Mouse (Mus musculus) CH12.LX (cell line): ENCODE results near the gene Srp68. TPM values are rescaled to one million over a fixed set of nuclear protein-coding genes. Genes with fewer than 3 reads are reported as not detected.

Source experiments
- DNase-seq: peaks from one replicate; pipeline ENCODE4 v3.0.0-alpha.2; 2013; ENCODE audit errors: extremely low read depth
- H3K27ac ChIP-seq: 2 replicates; pipeline ENCODE4 v1.5.1; 2012; ENCODE audit warnings: low read depth, mild to moderate bottlenecking, control low read depth, moderate library complexity; ENCODE audit not compliant: insufficient read depth
- H3K27me3 ChIP-seq: replicated peaks from 2 replicates; pipeline ENCODE3; 2012; ENCODE audit warnings: inconsistent platforms
- H3K36me3 ChIP-seq, 2 experiments: replicated peaks in 1 of 2; 2 replicates each; pipeline versions ENCODE3 to v1.6.1; 2012; ENCODE audit warnings: inconsistent platforms in 1 of 2, low read length in 1 of 2, mild to moderate bottlenecking in 1 of 2, mixed read lengths in 1 of 2, moderate library complexity in 1 of 2; ENCODE audit not compliant: control insufficient read depth in 1 of 2, insufficient read depth in 1 of 2
- H3K4me1 ChIP-seq, 2 experiments: 2 replicates each; pipeline ENCODE4 v1.6.1; 2012; ENCODE audit warnings: inconsistent platforms in 1 of 2, moderate library complexity in 1 of 2; ENCODE audit not compliant: insufficient read depth in 2 of 2, control insufficient read depth in 1 of 2
- H3K4me2 ChIP-seq: 2 replicates; pipeline ENCODE4 v1.6.1; 2012; ENCODE audit warnings: low read depth, mild to moderate bottlenecking, control low read depth; ENCODE audit not compliant: poor library complexity, insufficient read depth, severe bottlenecking
- H3K4me3 ChIP-seq, 3 experiments: fragments of 150-350 bp in 1 of 3; sonication (generic) in 1 of 3; replicated peaks in 1 of 3; 2 replicates each; pipeline versions ENCODE3 to v1.5.1; 2011 to 2012; ENCODE audit warnings: low read depth in 2 of 3, low read length in 2 of 3, mild to moderate bottlenecking in 2 of 3, moderate library complexity in 2 of 3, control low read depth in 1 of 3, improper control_type of control experiment in 1 of 3, inconsistent platforms in 1 of 3, mixed read lengths in 1 of 3; ENCODE audit not compliant: poor library complexity in 1 of 3
- H3K79me2 ChIP-seq: replicated peaks from 2 replicates; pipeline ENCODE4 v1.6.1; 2012; ENCODE audit warnings: mild to moderate bottlenecking, moderate library complexity; ENCODE audit not compliant: control insufficient read depth, poor library complexity, insufficient read depth, severe bottlenecking; ENCODE audit errors: extremely low read depth
- H3K9ac ChIP-seq: 2 replicates; pipeline ENCODE4 v1.6.1; 2012; ENCODE audit warnings: low read depth, mild to moderate bottlenecking, control low read depth, moderate library complexity; ENCODE audit not compliant: insufficient read depth
- H3K9me3 ChIP-seq: replicated peaks from 2 replicates; pipeline ENCODE3; 2012; ENCODE audit warnings: low read length, inconsistent platforms, mixed read lengths
- JUN ChIP-seq: IDR thresholded peaks from 2 replicates; pipeline ENCODE4 v1.6.1; 2011; ENCODE audit warnings: low read depth, mild to moderate bottlenecking, low read length, improper control_type of control experiment, moderate library complexity; ENCODE audit not compliant: insufficient read depth
- JUND ChIP-seq: conservative IDR thresholded peaks from 2 replicates; pipeline ENCODE4 v1.6.1; 2011; ENCODE audit warnings: low read depth, low read length, improper control_type of control experiment
- MAX ChIP-seq: IDR thresholded peaks from 2 replicates; pipeline ENCODE4 v1.6.1; 2011; ENCODE audit warnings: low read length, improper control_type of control experiment
- MYC ChIP-seq: IDR thresholded peaks from 2 replicates; pipeline ENCODE4 v1.6.1; 2011; ENCODE audit warnings: low read depth, mild to moderate bottlenecking, improper control_type of control experiment, low read length
- NELFE ChIP-seq: IDR thresholded peaks from 2 replicates; pipeline ENCODE4 v1.6.1; 2011; ENCODE audit warnings: low read depth, low read length, improper control_type of control experiment
- NRF1 ChIP-seq: IDR thresholded peaks from 2 replicates; pipeline ENCODE4 v1.6.1; 2014; ENCODE audit warnings: low read depth, mild to moderate bottlenecking, inconsistent platforms, low read length, improper control_type of control experiment, moderate library complexity
- PAX5 ChIP-seq: IDR thresholded peaks from 2 replicates; pipeline ENCODE4 v1.6.1; 2012; ENCODE audit warnings: low read length, inconsistent platforms, mixed read lengths
- POLR2A ChIP-seq: IDR thresholded peaks from 2 replicates; pipeline ENCODE4 v1.6.1; 2011; ENCODE audit warnings: low read depth, mild to moderate bottlenecking, improper control_type of control experiment, low read length
- RAD21 ChIP-seq: IDR thresholded peaks from 2 replicates; pipeline ENCODE4 v1.6.1; 2011; ENCODE audit warnings: low read depth, mild to moderate bottlenecking, low read length, improper control_type of control experiment, moderate library complexity
- SIN3A ChIP-seq: IDR thresholded peaks from 2 replicates; pipeline ENCODE4 v1.6.1; 2012; ENCODE audit warnings: low read length, improper control_type of control experiment, inconsistent platforms
- SMC3 ChIP-seq: IDR thresholded peaks from 2 replicates; pipeline ENCODE4 v1.6.1; 2011; ENCODE audit warnings: low read depth, low read length, improper control_type of control experiment
- TBP ChIP-seq: conservative IDR thresholded peaks from 2 replicates; pipeline ENCODE4 v1.6.1; 2011; ENCODE audit warnings: low read depth, low read length, improper control_type of control experiment
- TCF12 ChIP-seq: IDR thresholded peaks from 2 replicates; pipeline ENCODE4 v1.6.1; 2014; ENCODE audit warnings: low read depth, mild to moderate bottlenecking, inconsistent platforms, low read length, improper control_type of control experiment
- UBTF ChIP-seq: IDR thresholded peaks from 2 replicates; pipeline ENCODE4 v1.6.1; 2012; ENCODE audit warnings: low read depth, mild to moderate bottlenecking, inconsistent platforms, low read length, improper control_type of control experiment, moderate library complexity
- ZC3H11A ChIP-seq: IDR thresholded peaks from 2 replicates; pipeline ENCODE4 v1.6.1; 2012; ENCODE audit warnings: low read depth, mild to moderate bottlenecking, inconsistent platforms, low read length, improper control_type of control experiment
- dilution Hi-C: fragments of 300-500 bp; cut with MboI; formaldehyde crosslinking; loops from 2 replicates; pipeline ENCODE4 v1.14.3; 2020; ENCODE audit warnings: low sequenced_read_pairs; ENCODE audit not compliant: extremely low pct_unique_long_range_greater_than_20kb, extremely low pct_ligation_motif_present
- in situ Hi-C: fragments of 300-500 bp; cut with MboI; formaldehyde crosslinking; loops from 3 replicates; pipeline ENCODE4 v1.14.3; 2019; ENCODE audit warnings: low sequenced_read_pairs, low pct_ligation_motif_present, low pct_unique_long_range_greater_than_20kb, mixed read lengths
- polyA plus RNA-seq: library from polyadenylated mRNA; unstranded; fragments of >175 nt; gene quantifications from 2 replicates; pipeline ENCODE4 v1.2.1, GENCODE M21; 2012; ENCODE audit warnings: low read depth; ENCODE audit not compliant: insufficient read length
- total RNA-seq, 2 experiments: library from RNA; depleted of rRNA; stranded (reverse); fragments of 300-350 nt in 1 of 2; fragments of >200 nt in 1 of 2; gene quantifications; 2 replicates each; pipeline ENCODE4 v1.2.3; 2012 to 2014

Gene Srp68
- total and polyA plus RNA-seq, 3 experiments = 53.2 to 184 (median 74.7) TPM

DNA sequence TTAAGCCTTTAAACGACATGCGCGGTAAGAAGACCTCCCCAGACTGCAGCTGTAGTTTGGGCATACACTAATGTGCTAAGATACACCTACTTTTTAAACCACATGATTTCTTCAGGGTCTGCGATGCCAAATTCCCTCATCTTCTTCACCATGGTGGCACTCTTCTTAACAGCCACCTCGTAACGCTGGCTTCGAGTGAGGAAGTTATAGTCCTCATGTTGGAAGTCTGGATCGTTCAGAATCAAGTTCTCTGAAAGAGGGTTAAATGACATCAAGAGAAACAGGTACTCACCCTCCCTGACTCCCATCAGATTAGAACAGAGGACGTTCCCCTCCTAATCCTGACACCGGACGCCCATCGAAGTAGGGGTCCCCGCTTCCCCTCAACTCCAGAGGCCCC lies 75.9 kb downstream of the Srp68 start:
- TF ChIP-seq NRF1 (peak; percentile 27; the same call in 1 of the 2 replicates), MAX (peak; percentile 56), SMC3 (no peak)
- 0 out of 2 replicates have a peak overlapping the region, but pooled peaks have one; percentile 14 for H3K27ac ChIP-seq

DNA sequence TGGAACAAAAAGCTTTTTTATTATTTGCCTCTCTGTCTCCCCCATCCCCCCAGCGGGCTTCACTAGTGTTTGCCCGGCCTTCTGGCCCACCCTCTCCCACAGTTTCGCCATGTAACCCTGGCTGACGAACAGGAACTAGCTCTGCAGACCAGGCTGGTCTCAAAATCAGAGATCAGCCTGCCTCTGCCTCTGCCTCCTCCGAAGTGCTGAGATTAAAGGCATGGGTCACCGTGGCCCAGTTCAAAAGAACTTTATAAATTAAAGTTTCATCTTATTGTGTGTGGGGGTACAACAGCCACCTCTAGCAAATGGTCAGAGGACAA lies 76.5 kb downstream of the Srp68 start:
- TF ChIP-seq TBP = no peak
- TF ChIP-seq ZC3H11A = no peak
- TF ChIP-seq JUND = no peak
- TF ChIP-seq SMC3 = no peak
- TF ChIP-seq POLR2A = no peak
- TF ChIP-seq NRF1 = no peak
- TF ChIP-seq JUN = no peak
- TF ChIP-seq SIN3A = no peak
- no peak for TF ChIP-seq PAX5
- TF ChIP-seq NELFE = no peak
- no peak for TF ChIP-seq TCF12
- TF ChIP-seq MYC = no peak
- no peak for TF ChIP-seq UBTF
- TF ChIP-seq RAD21 = no peak
- Histone ChIP-seq H3K27me3 (no peaks in the 10 kb centered on the region), H3K79me2 (peaks cover 10% of the 10 kb centered on the region), H3K9ac (peak overlapping the region; percentile 27; the same call in 1 of the 2 replicates), H3K4me2 (peak overlapping the region; percentile 64), H3K4me3 (peak overlapping the region in 1 of 3 experiments; percentile 11), H3K4me1 (peaks cover 14 to 40% of the 10 kb centered on the region in 2 experiments), H3K27ac (no peak overlapping the region), H3K9me3 (no peaks in the 10 kb centered on the region), H3K36me3 (peaks cover 0 to 20% of the 10 kb centered on the region in 2 experiments)
- dilution Hi-C loops = no loop called here
- no peak for DNase-seq
- in situ Hi-C loops = no loop called here

More for the DNA sequence above, 75.9 kb downstream of the Srp68 start:
- Histone ChIP-seq H3K9ac (peak overlapping the region; percentile 94), H3K36me3 (peaks cover 0 to 20% of the 10 kb centered on the region in 2 experiments), H3K9me3 (no peaks in the 10 kb centered on the region), H3K27me3 (no peaks in the 10 kb centered on the region), H3K79me2 (peaks cover 10% of the 10 kb centered on the region), H3K4me2 (peak overlapping the region; percentile 57), H3K4me3 (peak overlapping the region; percentile 73 to 77 (median 74)), H3K4me1 (peaks cover 14 to 40% of the 10 kb centered on the region in 2 experiments)
- peak; percentile 27 for DNase-seq
- dilution Hi-C loops = no loop called here
- in situ Hi-C loops = no loop called here
